Mouse (Mus musculus) ES-E14 (cell line): ENCODE results near the gene Trp53rka. TPM values are rescaled to one million over a fixed set of nuclear protein-coding genes. Genes with fewer than 3 reads are reported as not detected.
"Not testable (repeated sequence)": the region's sequence is repeated elsewhere in the genome, so short reads cannot be mapped to it uniquely, and the experiment has no call there.

ENCODE experiments used
- DNase-seq: peaks from one replicate; pipeline ENCODE4 v3.0.0-alpha.2; 2013; ENCODE audit warnings: low read depth, low spot score
- H3K27ac ChIP-seq: 2 replicates; pipeline ENCODE4 v1.5.1; 2012; ENCODE audit warnings: low read depth, mild to moderate bottlenecking, low read length, moderate library complexity, mixed read lengths; ENCODE audit not compliant: poor library complexity, insufficient read depth, severe bottlenecking
- H3K36me3 ChIP-seq: 2 replicates; pipeline ENCODE4 v1.6.1; 2012; ENCODE audit warnings: mild to moderate bottlenecking, low read length, moderate library complexity, mixed read lengths; ENCODE audit not compliant: control insufficient read depth, poor library complexity, insufficient read depth, severe bottlenecking
- H3K4me1 ChIP-seq, 2 experiments: fragments of 150-350 bp in 1 of 2; sonication (generic) in 1 of 2; 2 replicates each; pipeline ENCODE4 v1.6.1; 2012; ENCODE audit warnings: low read length in 2 of 2, mild to moderate bottlenecking in 1 of 2, mixed read lengths in 1 of 2; ENCODE audit not compliant: control insufficient read depth in 2 of 2, insufficient read depth in 2 of 2, poor library complexity in 1 of 2
- H3K4me3 ChIP-seq, 2 experiments: fragments of 150-350 bp in 1 of 2; sonication (generic) in 1 of 2; 2 replicates each; pipeline ENCODE4 v1.5.1; 2012; ENCODE audit warnings: low read length in 2 of 2, low read depth in 1 of 2, mild to moderate bottlenecking in 1 of 2, mixed read lengths in 1 of 2; ENCODE audit not compliant: insufficient read depth in 1 of 2, poor library complexity in 1 of 2, severe bottlenecking in 1 of 2
- H3K9ac ChIP-seq: 2 replicates; pipeline ENCODE4 v1.6.1; 2012; ENCODE audit warnings: low read depth, mild to moderate bottlenecking, low read length, mixed read lengths; ENCODE audit not compliant: poor library complexity, insufficient read depth, severe bottlenecking
- H3K9me3 ChIP-seq: fragments of 150-350 bp; sonication (generic); 2 replicates; pipeline ENCODE4 v1.6.1; 2012; ENCODE audit warnings: low read depth, mild to moderate bottlenecking, low read length; ENCODE audit not compliant: control insufficient read depth, insufficient read depth
- CHD2 ChIP-seq: IDR thresholded peaks from 2 replicates; pipeline ENCODE4 v1.6.1; 2014; ENCODE audit warnings: mild to moderate bottlenecking, low read depth, low read length, inconsistent platforms
- HCFC1 ChIP-seq: IDR thresholded peaks from 2 replicates; pipeline ENCODE4 v1.6.1; 2012; ENCODE audit warnings: low read length, inconsistent platforms, borderline replicate concordance; ENCODE audit not compliant: insufficient read depth
- MAFK ChIP-seq: IDR thresholded peaks from 2 replicates; pipeline ENCODE4 v1.6.1; 2014; ENCODE audit warnings: mild to moderate bottlenecking, low read depth, low read length, inconsistent platforms; ENCODE audit not compliant: insufficient read depth
- ZC3H11A ChIP-seq: IDR thresholded peaks from 2 replicates; pipeline ENCODE4 v1.6.1; 2012; ENCODE audit warnings: low read depth, mild to moderate bottlenecking, inconsistent platforms, low read length, borderline replicate concordance
- ZNF384 ChIP-seq: IDR thresholded peaks from 2 replicates; pipeline ENCODE4 v1.6.1; 2012; ENCODE audit warnings: low read depth, low read length, inconsistent platforms
- in situ Hi-C, 2 experiments: fragments of 600-800 bp; cut with MboI; formaldehyde crosslinking; loops; one replicate each; pipeline ENCODE4 v1.15.1; 2025; ENCODE audit warnings: low sequenced_read_pairs in 2 of 2, inconsistent platforms in 1 of 2; ENCODE audit not compliant: unreplicated experiment in 2 of 2
- total RNA-seq: library from RNA; depleted of rRNA; stranded (reverse); fragments of 300-350 nt; gene quantifications from 2 replicates; pipeline ENCODE4 v1.2.3, GENCODE M21; 2012

The Trp53rka gene
- total RNA-seq, 1 experiment = 22.0 TPM

DNA sequence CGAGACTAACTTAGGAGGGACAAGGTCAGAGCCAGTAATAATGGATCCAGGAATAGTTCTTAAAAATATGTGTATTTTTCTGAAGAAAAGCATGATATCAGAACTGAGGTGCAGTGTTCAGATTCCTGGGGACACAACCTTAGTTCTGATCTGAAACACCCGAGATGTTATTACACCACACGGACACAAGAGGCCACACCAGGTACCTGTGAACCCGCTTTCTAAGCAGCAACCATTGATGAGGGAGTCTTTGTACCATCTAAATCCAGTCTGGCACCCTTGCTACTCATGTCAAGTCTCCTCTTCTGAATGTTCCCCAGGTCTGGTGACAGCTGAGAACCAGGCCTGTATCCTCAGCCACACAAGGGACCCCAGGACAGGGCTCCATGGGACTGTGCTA is 32.5 kb upstream of the Trp53rka start:
- H3K4me1 ChIP-seq = no peaks in the 10 kb centered on the region
- TF ChIP-seq ZC3H11A (no peak), CHD2 (no peak), HCFC1 (no peak), ZNF384 (no peak), MAFK (no peak)
- in situ Hi-C loops = loop anchor here in 1 of 2 experiments (10.0 kb wide), 1 partner anchor 219 kb away; no protein-coding TSS in a partner anchor
- H3K9ac ChIP-seq = no peak overlapping the region
- H3K4me3 ChIP-seq = no peak overlapping the region
- H3K36me3 ChIP-seq = no peaks in the 10 kb centered on the region
- DNase-seq = no peak
- H3K27ac ChIP-seq = no peak overlapping the region
- H3K9me3 ChIP-seq = no peaks in the 10 kb centered on the region

DNA sequence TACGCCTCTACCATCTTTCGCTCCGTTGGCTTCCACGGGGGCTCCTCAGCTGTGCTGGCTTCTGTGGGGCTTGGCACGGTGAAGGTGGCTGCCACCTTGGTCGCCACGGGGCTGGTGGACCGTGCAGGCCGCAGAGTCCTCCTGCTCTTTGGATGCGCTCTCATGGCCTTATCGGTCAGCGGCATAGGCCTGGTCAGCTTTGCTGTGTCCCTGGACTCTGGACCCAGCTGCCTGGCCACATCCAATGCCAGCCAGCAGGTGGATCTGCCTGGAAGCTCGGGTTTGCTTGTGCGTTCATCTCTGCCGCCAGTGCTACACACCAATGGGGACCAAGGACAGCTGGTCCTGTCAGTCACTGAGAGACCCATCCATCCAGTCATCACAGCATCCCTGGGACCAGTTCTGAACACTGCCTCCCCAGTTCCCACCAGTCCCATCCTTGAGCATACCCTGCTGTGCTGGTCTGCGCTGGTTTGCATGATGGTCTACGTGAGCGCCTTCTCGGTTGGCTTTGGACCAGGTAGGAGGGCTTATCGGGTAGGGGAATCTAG is 22.1 kb upstream of the Trp53rka start:
- no peak overlapping the region for H3K27ac ChIP-seq
- no peak for TF ChIP-seq CHD2
- TF ChIP-seq MAFK = no peak
- TF ChIP-seq ZC3H11A = no peak
- TF ChIP-seq ZNF384 = no peak
- TF ChIP-seq HCFC1 = no peak
- H3K9me3 ChIP-seq = no peaks in the 10 kb centered on the region
- H3K4me3 ChIP-seq = no peak overlapping the region
- in situ Hi-C loops = no loop called here
- no peak overlapping the region for H3K9ac ChIP-seq
- DNase-seq = no peak
- H3K4me1 ChIP-seq = peaks cover 2% of the 10 kb centered on the region in 2 experiments; a peak in 2 of 4 replicates
- no peaks in the 10 kb centered on the region for H3K36me3 ChIP-seq

GRCm38 (mm10) chr2:165512870-165513600 is 19.9 kb upstream of the Trp53rka start:
- in situ Hi-C loops = no loop called here
- Histone ChIP-seq H3K9me3 (no peaks in the 10 kb centered on the region), H3K4me1 (peaks cover 2% of the 10 kb centered on the region in 2 experiments; a peak in 2 of 4 replicates), H3K9ac (no peak overlapping the region), H3K36me3 (no peaks in the 10 kb centered on the region), H3K27ac (no peak overlapping the region), H3K4me3 (no peak overlapping the region)
- DNase-seq = peak; percentile 48
- TF ChIP-seq CHD2 = no peak
- TF ChIP-seq ZNF384 = no peak
- no peak for TF ChIP-seq MAFK
- no peak for TF ChIP-seq HCFC1
- TF ChIP-seq ZC3H11A = no peak

DNA sequence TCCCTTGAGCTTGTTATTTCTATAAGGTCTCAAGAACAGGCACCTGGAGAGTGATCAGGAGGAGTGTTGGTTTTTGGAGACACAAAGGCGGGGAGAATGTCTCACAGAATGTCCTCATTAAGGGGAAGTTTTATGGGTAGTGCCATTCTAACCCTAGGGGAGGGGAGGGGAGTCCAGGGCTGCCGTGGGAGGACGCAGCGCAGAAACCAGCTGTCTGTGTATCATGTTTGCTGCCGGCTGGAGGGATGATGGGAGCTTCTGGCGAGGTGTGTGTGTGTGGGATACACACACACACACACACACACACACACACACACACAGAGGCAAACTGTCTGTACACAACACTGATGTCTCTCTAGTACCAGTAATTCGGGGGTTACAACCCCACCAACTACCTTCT is 19.3 kb upstream of the Trp53rka start:
- no peak overlapping the region for H3K9ac ChIP-seq
- no peak overlapping the region for H3K27ac ChIP-seq
- no peak overlapping the region for H3K4me3 ChIP-seq
- no peaks in the 10 kb centered on the region for H3K36me3 ChIP-seq
- peaks cover 2% of the 10 kb centered on the region in 2 experiments; a peak in 2 of 4 replicates for H3K4me1 ChIP-seq
- DNase-seq = no peak
- in situ Hi-C loops = no loop called here
- H3K9me3 ChIP-seq = no peaks in the 10 kb centered on the region
- TF ChIP-seq ZC3H11A (no peak), MAFK (no peak), ZNF384 (no peak), CHD2 (no peak), HCFC1 (no peak)

- H3K9ac ChIP-seq, H3K4me3 ChIP-seq, H3K9me3 ChIP-seq, H3K4me1 ChIP-seq, in situ Hi-C loops, H3K27ac ChIP-seq, H3K36me3 ChIP-seq: not testable (repeated sequence)
- peak; percentile 47 for DNase-seq
Measured at GRCm38 (mm10) chr2:165511530-165511929, 18.4 kb upstream of the Trp53rka start.

DNA sequence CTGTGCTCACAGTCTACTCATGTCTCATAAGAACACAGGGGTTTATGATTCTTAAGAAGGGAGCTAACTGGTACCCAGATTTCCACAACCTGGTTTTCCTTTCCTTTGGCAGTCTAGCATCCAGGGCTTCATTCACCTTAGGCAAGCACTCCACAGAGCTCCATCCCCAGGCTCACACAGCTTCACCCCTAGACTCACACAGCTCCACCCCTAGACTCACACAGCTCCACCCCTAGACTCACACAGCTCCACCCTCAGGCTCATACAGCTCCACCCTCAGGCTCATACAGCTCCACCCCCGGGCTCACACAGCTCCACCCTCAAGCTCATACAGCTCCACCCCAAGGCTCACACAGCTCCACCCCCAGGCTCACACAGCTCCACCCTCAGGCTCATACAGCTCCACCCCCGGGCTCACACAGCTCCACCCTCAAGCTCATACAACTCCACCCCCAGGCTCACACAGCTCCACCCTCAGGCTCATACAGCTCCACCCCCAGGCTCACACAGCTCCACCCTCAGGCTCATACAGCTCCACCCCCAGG is 17.9 kb upstream of the Trp53rka start:
- H3K4me3 ChIP-seq, H3K9ac ChIP-seq, H3K27ac ChIP-seq, in situ Hi-C loops, H3K4me1 ChIP-seq, H3K36me3 ChIP-seq, H3K9me3 ChIP-seq: not testable (repeated sequence)
- peak; percentile 36 for DNase-seq
